Mouse (Mus musculus) heart, adult 2 months (tissue): Measurements from ENCODE around the gene Guca2b. TPM values are rescaled to one million over a fixed set of nuclear protein-coding genes. Genes with fewer than 3 reads are reported as not detected.

Source experiments
- DNase-seq, 2 experiments: peaks; one replicate each; pipeline ENCODE4 v3.0.0; 2021
- H3K27ac ChIP-seq: fragments of 200-600 bp; 2 replicates; pipeline ENCODE4 v1.8.1; 2022
- H3K27me3 ChIP-seq: fragments of 200-500 bp; 2 replicates; pipeline ENCODE4 v1.6.1; 2012; ENCODE audit warnings: mild to moderate bottlenecking, low read length, inconsistent platforms, mixed read lengths; ENCODE audit not compliant: control insufficient read depth, insufficient read depth
- H3K36me3 ChIP-seq: fragments of 200-500 bp; 2 replicates; pipeline ENCODE4 v1.6.1; 2012; ENCODE audit warnings: low read length, inconsistent platforms; ENCODE audit not compliant: control insufficient read depth, insufficient read depth
- H3K4me1 ChIP-seq: fragments of 200-500 bp; 2 replicates; pipeline ENCODE4 v1.6.1; 2011; ENCODE audit warnings: low read length; ENCODE audit not compliant: control insufficient read depth, insufficient read depth
- H3K4me3 ChIP-seq: fragments of 200-600 bp; 2 replicates; pipeline ENCODE4 v1.8.1; 2022
- H3K79me2 ChIP-seq: fragments of 200-500 bp; replicated peaks from 2 replicates; pipeline ENCODE4 v1.6.1; 2012; ENCODE audit warnings: mild to moderate bottlenecking, inconsistent platforms, low read length, moderate library complexity, mixed read lengths; ENCODE audit not compliant: control insufficient read depth, insufficient read depth
- H3K9ac ChIP-seq: fragments of 200-500 bp; 2 replicates; pipeline ENCODE4 v1.6.1; 2012; ENCODE audit warnings: low read depth, mild to moderate bottlenecking, control low read depth, inconsistent platforms, low read length, mixed read lengths
- CTCF ChIP-seq: fragments of 200-600 bp; IDR thresholded peaks from 2 replicates; pipeline ENCODE4 v1.8.1; 2022; ENCODE audit warnings: antibody characterized with exemption, mild to moderate bottlenecking, moderate library complexity
- EP300 ChIP-seq: fragments of 200-500 bp; IDR thresholded peaks from 2 replicates; pipeline ENCODE4 v1.6.1; 2011; ENCODE audit warnings: low read depth, low read length, control low read depth; ENCODE audit not compliant: insufficient read depth
- POLR2A ChIP-seq: fragments of 200-500 bp; IDR thresholded peaks from 2 replicates; pipeline ENCODE4 v1.6.1; 2011; ENCODE audit warnings: mild to moderate bottlenecking, low read depth, low read length, control low read depth; ENCODE audit not compliant: insufficient read depth
- WGBS: fragments of 180-500 bp; shearing (Covaris S2); methylation state at CpG from one replicate; pipeline ENCODE4 v1.1.7; 2018; 5-methylcytosine and 5-hydroxymethylcytosine counted together
- intact Hi-C: fragments of 180-260 bp; cut with DNase I; formaldehyde crosslinking; loops from one replicate; pipeline ENCODE4 v1.15.1; 2025
- polyA plus RNA-seq: library from polyadenylated mRNA; depleted of rRNA; stranded (reverse); fragments of >200 nt; gene quantifications from 2 replicates; pipeline ENCODE4 v1.2.3, GENCODE M21; 2012; rRNA removed
- total RNA-seq, 2 experiments: library from RNA; stranded (reverse); gene quantifications; 2 replicates each; pipeline ENCODE4 v1.2.3; 2021

The Guca2b gene
- total and polyA plus RNA-seq, 3 experiments = 0.35 to 0.68 (median 0.44) TPM

DNA sequence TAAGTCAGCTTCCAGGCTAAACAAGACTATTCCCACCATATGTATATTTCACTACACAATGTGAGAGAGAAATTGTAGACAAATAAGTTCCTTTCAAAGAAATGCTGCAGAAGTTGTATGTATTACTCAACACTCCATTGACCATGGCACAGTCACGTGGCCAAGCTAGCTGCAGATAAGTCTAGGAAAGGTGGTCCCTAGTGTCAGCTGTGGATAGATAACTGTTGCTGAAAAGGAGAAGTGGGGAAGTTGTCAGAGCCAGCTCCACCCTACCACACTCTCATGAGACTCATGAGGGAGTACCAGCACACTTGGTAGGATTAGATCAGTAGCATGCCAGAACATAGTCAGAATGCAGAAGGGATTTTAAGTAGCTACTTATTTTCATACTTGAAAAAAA, 49.3 kb downstream of the Guca2b start:
- Histone ChIP-seq H3K27me3 (no peaks in the 10 kb centered on the region), H3K79me2 (no peaks in the 10 kb centered on the region; the same call in 1 of the 2 replicates), H3K9ac (no peak overlapping the region), H3K27ac (no peak overlapping the region), H3K4me1 (peaks cover 5% of the 10 kb centered on the region), H3K36me3 (no peaks in the 10 kb centered on the region), H3K4me3 (no peak overlapping the region)
- TF ChIP-seq POLR2A (no peak), EP300 (no peak), CTCF (no peak)
- DNase-seq = no peak
- intact Hi-C loops = no loop called here
- WGBS = 41% methylated on average over 1 of the region's 1 CpGs

Other genes starting within 250 kb of the Guca2b start
- gene Ccdc30, start 243.4 kb downstream of the Guca2b start, total RNA-seq = under 1 TPM in 1 of 2 experiments, not detected in 1; 0.52 TPM
- 0.41 TPM in 1 of 2 replicates, not detected in the other for gene Ccdc30, start 243.4 kb downstream of the Guca2b start, polyA plus RNA-seq
- 1 to 10 TPM; 7.8 to 9.2 TPM for gene Ppcs, start 236.5 kb downstream of the Guca2b start, total RNA-seq
- gene Ppcs, start 236.5 kb downstream of the Guca2b start, polyA plus RNA-seq = 10.6 and 11.2 TPM in 2 replicates
- not detected for gene Zmynd12, start 236.1 kb downstream of the Guca2b start, total RNA-seq
- 0.74 TPM in 1 of 2 replicates, not detected in the other for gene Zmynd12, start 236.1 kb downstream of the Guca2b start, polyA plus RNA-seq
- under 1 TPM; 0.66 to 0.70 TPM for gene Rimkla, start 166.3 kb downstream of the Guca2b start, total RNA-seq
- 0.56 and 1.1 TPM in 2 replicates for gene Rimkla, start 166.3 kb downstream of the Guca2b start, polyA plus RNA-seq
- gene Foxj3, start 122.0 kb downstream of the Guca2b start, total RNA-seq = 10 to 100 TPM; 30.3 to 32.1 TPM
- 13.5 and 19.4 TPM in 2 replicates for gene Foxj3, start 122.0 kb downstream of the Guca2b start, polyA plus RNA-seq
- 1 to 10 TPM; 6.3 to 6.7 TPM for gene Frg2f1, start 119.4 kb downstream of the Guca2b start, total RNA-seq
- gene Frg2f1, start 119.4 kb downstream of the Guca2b start, polyA plus RNA-seq = 3.8 and 4.3 TPM in 2 replicates
- not detected for gene Guca2a, start 21.2 kb downstream of the Guca2b start, total RNA-seq
- 0.21 TPM in 1 of 2 replicates, not detected in the other for gene Guca2a, start 21.2 kb downstream of the Guca2b start, polyA plus RNA-seq
- gene Hivep3, start 74.8 kb upstream of the Guca2b start, total RNA-seq = 1 to 10 TPM; 5.1 to 8.2 TPM
- 6.0 and 9.3 TPM in 2 replicates for gene Hivep3, start 74.8 kb upstream of the Guca2b start, polyA plus RNA-seq